8 mouse cellular contexts compared by ENCODE assay signal in genomic region chr2:32775359-32776074, GRCm38 (mm10). TPM values are rescaled to one million over a fixed set of nuclear protein-coding genes. Genes with fewer than 3 reads are reported as not detected.
DNase-seq lines count a peak whose midpoint lies in the region; ATAC-seq lines count a peak whose summit lies in the region.

Ttc16 (minus strand) TSS chr2:32775633.
Ptrh1 (plus strand) TSS chr2:32775786.

- WGBS in hindbrain, embryonic 11.5 days, result under 1% methylated on average over 46 of the region's 46 CpGs

- H3K4me2 ChIP-seq in hindbrain, embryonic 11.5 days (replicated peaks; ENCODE audit: low read depth, low read length), result peak within 1 kb of the TSS; percentile 79

- H3K4me1 ChIP-seq in hindbrain, embryonic 11.5 days (replicated peaks; ENCODE audit: control insufficient read depth, insufficient read depth, low read length), result 0 out of 2 replicates have a peak, but pooled peaks cover 5% of the 10 kb centered on the region

- peak within 1 kb of the TSS; percentile 49 for H3K9ac ChIP-seq in hindbrain, embryonic 11.5 days (ENCODE audit: low read depth, low read length)

- H3K27ac ChIP-seq in hindbrain, embryonic 11.5 days (ENCODE audit: low read depth, low read length), result no peak within 1 kb of the TSS

- H3K36me3 ChIP-seq in hindbrain, embryonic 11.5 days (ENCODE audit: control insufficient read depth, insufficient read depth, low read length), result no peaks in the 10 kb centered on the region

- H3K9me3 ChIP-seq in hindbrain, embryonic 11.5 days (ENCODE audit: control insufficient read depth, low read length), result no peaks in the 10 kb centered on the region

- peak within 1 kb of the TSS; percentile 53 for H3K4me3 ChIP-seq in hindbrain, embryonic 11.5 days (ENCODE audit: low read depth, low read length)

- peak; percentile 96 for ATAC-seq in hindbrain, embryonic 11.5 days (ENCODE audit: low FRiP score)

- peak; percentile 98 for DNase-seq in MN1 (ENCODE audit: low spot score)
- peak; percentile 97 for DNase-seq in cerebellum, adult 9-10 months
- DNase-seq in frontal cortex, adult 2 months (ENCODE audit: extremely low spot score in 1 of 2, low spot score in 1 of 2), result peak; percentile 93 to 97
- DNase-seq in hindbrain, embryonic 11.5 days (ENCODE audit: low spot score), result peak; percentile 98
- DNase-seq in layer of hippocampus, postnatal 10 days (ENCODE audit: low spot score in 2 of 2), result peak; percentile 96 to 97
- peak; percentile 99 for DNase-seq in lung, postnatal 10 days
- DNase-seq in ovary, postnatal 36 days (ENCODE audit: low spot score), result peak; percentile 96
- peak; percentile 97 for DNase-seq in thymus, postnatal 25 days

- H3K27me3 ChIP-seq in hindbrain, embryonic 11.5 days (ENCODE audit: control insufficient read depth, insufficient read depth, low read length), result no peaks in the 10 kb centered on the region

RNA-seq across cellular contexts. Expression of gene Ttc16, which starts in this region (rescaled TPM):
- 1.7 and 1.9 TPM in 2 replicates for polyA plus RNA-seq in frontal cortex, adult 2 months (2012; rRNA removed)
- polyA plus RNA-seq in hindbrain, embryonic 11.5 days (2014; fragmentation: Nextera tagmentation; extraction: Ambion mirVana), result 0.22 and 0.34 TPM in 2 replicates
- under 1 TPM; 0.71 to 0.94 TPM for total RNA-seq in layer of hippocampus, postnatal 10 days (2021)

RNA-seq across cellular contexts. Expression of gene Ptrh1, which starts in this region (rescaled TPM):
- 7.9 and 8.9 TPM in 2 replicates for polyA plus RNA-seq in frontal cortex, adult 2 months (2012; rRNA removed)
- polyA plus RNA-seq in hindbrain, embryonic 11.5 days (2014; fragmentation: Nextera tagmentation; extraction: Ambion mirVana), result 4.2 and 4.3 TPM in 2 replicates
- total RNA-seq in layer of hippocampus, postnatal 10 days (2021), result 10 to 100 TPM in 1 of 2 experiments, 1 to 10 TPM in 1; 5.4 to 11.5 TPM
